Mouse (Mus musculus) c-Kit-positive CD71-negative TER-119-negative erythroid progenitor cells, embryonic 14.5 days (primary cell): ENCODE measurements around the gene Actl11.
A peak's percentile ranks its signal among the peaks of the same experiment; 100 is the strongest.

ENCODE experiments used
- DNase-seq: peaks from one replicate; pipeline ENCODE4 v3.0.0-alpha.2; 2013; ENCODE audit warnings: low read depth

Actl11 gene

GRCm38 (mm10) chr9:107962916-107963315 lies 34.6 kb downstream of the Actl11 start:
- DNase-seq, result no peak

- DNase-seq, result peak; percentile 86
Observed at GRCm38 (mm10) chr9:107963700-107964099, 35.4 kb downstream of the Actl11 start.

- DNase-seq, result no peak
Observed at GRCm38 (mm10) chr9:107964681-107965080, 36.4 kb downstream of the Actl11 start.

- no peak for DNase-seq
Observed at GRCm38 (mm10) chr9:107966676-107967075, 38.4 kb downstream of the Actl11 start.

GRCm38 (mm10) chr9:107967437-107967836 lies 39.2 kb downstream of the Actl11 start:
- no peak for DNase-seq

- no peak for DNase-seq
Observed at GRCm38 (mm10) chr9:107968531-107968930, 40.3 kb downstream of the Actl11 start.

GRCm38 (mm10) chr9:107970311-107970710 lies 42.0 kb downstream of the Actl11 start:
- DNase-seq, result no peak

- DNase-seq, result no peak
Observed at GRCm38 (mm10) chr9:107971690-107972541, 43.6 kb downstream of the Actl11 start.

- no peak for DNase-seq
Observed at GRCm38 (mm10) chr9:107974491-107975171, 46.4 kb downstream of the Actl11 start.

- DNase-seq, result peak; percentile 78
Observed at GRCm38 (mm10) chr9:107975399-107976386, 47.4 kb downstream of the Actl11 start, which contains the start of gene Uba7. Gene Uba7, plus strand, starts transcription at chr9:107975505.

- no peak for DNase-seq
Observed at GRCm38 (mm10) chr9:107978815-107979214, 50.5 kb downstream of the Actl11 start.
